Mouse (Mus musculus) midbrain, embryonic 10.5 days (tissue): ENCODE results near the gene Cspg5. TPM values are rescaled to one million over a fixed set of nuclear protein-coding genes. Genes with fewer than 3 reads are reported as not detected.

Experiments
- DNase-seq: peaks from one replicate; pipeline ENCODE4 v3.0.0-alpha.2; 2017; ENCODE audit warnings: low spot score
- H3K27ac ChIP-seq: fragments of 300-500 bp; sonication (generic); replicated peaks from 2 replicates; pipeline ENCODE4 v1.5.1; 2016; ENCODE audit warnings: mild to moderate bottlenecking
- H3K27me3 ChIP-seq: fragments of 300-500 bp; sonication (generic); 2 replicates; pipeline ENCODE4 v1.6.1; 2016; ENCODE audit warnings: low read depth, mild to moderate bottlenecking; ENCODE audit not compliant: poor library complexity, severe bottlenecking
- H3K36me3 ChIP-seq: fragments of 300-500 bp; sonication (generic); 2 replicates; pipeline ENCODE4 v1.6.1; 2016; ENCODE audit warnings: mild to moderate bottlenecking, moderate library complexity
- H3K4me1 ChIP-seq: fragments of 300-500 bp; sonication (generic); 2 replicates; pipeline ENCODE4 v1.6.1; 2016
- H3K4me3 ChIP-seq: fragments of 300-500 bp; sonication (generic); 2 replicates; pipeline ENCODE4 v1.5.1; 2016; ENCODE audit warnings: mild to moderate bottlenecking, moderate library complexity
- H3K9me3 ChIP-seq: fragments of 300-500 bp; sonication (generic); replicated peaks from 2 replicates; pipeline ENCODE4 v1.6.1; 2016; ENCODE audit warnings: mild to moderate bottlenecking
- WGBS: fragments of 180-500 bp; shearing (Covaris S2); methylation state at CpG from one replicate; pipeline ENCODE4 v1.1.7; 2016; 5-methylcytosine and 5-hydroxymethylcytosine counted together
- microRNA-seq: library from miRNA; unstranded; fragments of <30 nt; microRNA quantifications from one replicate; pipeline ENCODE4, GENCODE M21; 2017
- polyA plus RNA-seq: library from polyadenylated mRNA; unstranded; fragments of >200 nt; fragmentation: Nextera tagmentation; extraction: Ambion mirVana; gene quantifications from 2 replicates; pipeline ENCODE4 v1.2.1, GENCODE M21; 2016

Cspg5 gene
- polyA plus RNA-seq, 1 experiment from 2014 or later: 8.4 TPM

DNA sequence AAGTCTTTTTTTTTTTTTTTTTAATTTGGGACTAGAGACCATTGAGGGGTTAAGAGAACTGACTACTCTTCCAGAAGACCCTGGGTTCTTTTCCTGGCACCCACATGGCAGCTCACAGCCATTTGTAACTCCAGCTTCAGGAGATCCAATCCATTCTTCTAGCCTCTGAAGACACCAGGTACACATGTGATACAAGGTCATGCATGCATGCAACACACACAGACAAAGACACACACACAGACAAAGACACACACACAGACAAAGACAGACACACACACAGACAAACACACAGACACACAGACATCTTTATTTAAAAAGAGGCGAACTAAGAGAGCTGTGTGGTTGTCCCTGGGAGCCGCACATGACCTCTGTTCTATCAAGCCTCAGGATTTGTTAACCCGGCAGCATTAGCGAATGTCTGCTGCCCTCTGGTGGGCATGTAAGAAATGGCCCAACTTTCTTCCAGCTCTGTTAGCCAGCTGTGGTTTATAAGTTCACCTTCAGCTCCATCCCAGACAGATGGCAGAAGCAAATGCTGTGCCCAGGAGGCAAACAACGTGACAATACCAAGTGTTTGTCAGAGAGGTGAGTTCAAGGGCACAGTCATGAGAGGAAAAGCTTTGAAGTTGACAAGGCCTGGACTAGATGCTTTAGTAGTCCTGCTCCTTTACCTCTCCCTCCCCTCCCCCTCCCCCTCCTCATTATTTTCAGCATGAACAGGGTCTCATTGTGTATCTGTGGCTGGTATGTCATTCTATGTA, 53.5 kb downstream of the Cspg5 start:
- no peak overlapping the region for H3K4me3 ChIP-seq
- H3K9me3 ChIP-seq: peaks cover 13% of the 10 kb centered on the region
- no peaks in the 10 kb centered on the region for H3K27me3 ChIP-seq
- DNase-seq: peak; percentile 86
- H3K27ac ChIP-seq: peak overlapping the region; percentile 38; the same call in 1 of the 2 replicates
- H3K4me1 ChIP-seq: peaks cover 18% of the 10 kb centered on the region
- WGBS: 9% methylated on average over 5 of the region's 5 CpGs
- no peaks in the 10 kb centered on the region for H3K36me3 ChIP-seq

DNA sequence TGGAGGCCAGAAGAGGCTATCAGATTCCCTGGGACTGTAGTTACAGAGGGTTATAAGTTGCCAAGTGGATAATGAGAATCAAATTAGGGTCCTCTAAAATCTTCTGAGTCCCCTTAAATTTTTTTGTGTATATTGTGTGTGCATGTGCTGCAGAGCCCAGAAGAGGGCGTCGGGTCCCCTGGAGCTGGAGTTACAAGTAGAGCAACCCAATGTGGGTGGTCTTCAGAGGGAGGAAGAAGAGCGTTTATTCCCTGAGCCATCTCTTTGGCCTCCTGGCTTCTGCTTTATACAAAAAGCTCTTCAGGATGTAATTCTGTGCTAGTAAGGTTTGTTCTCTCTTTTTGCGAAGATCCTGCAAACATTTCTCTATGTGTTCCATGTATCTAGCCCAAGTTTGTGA, 60.9 kb downstream of the Cspg5 start:
- WGBS: 7% methylated on average over 4 of the region's 4 CpGs
- H3K9me3 ChIP-seq: peaks cover 11% of the 10 kb centered on the region
- peak overlapping the region; percentile 88 for H3K27ac ChIP-seq
- no peaks in the 10 kb centered on the region for H3K27me3 ChIP-seq
- peaks cover 10% of the 10 kb centered on the region for H3K36me3 ChIP-seq
- DNase-seq: peak; percentile 59
- peaks cover 19% of the 10 kb centered on the region for H3K4me1 ChIP-seq
- peak overlapping the region; percentile 56 for H3K4me3 ChIP-seq

- peak within 1 kb of the TSS; percentile 56 for H3K4me3 ChIP-seq
- peak; percentile 94 for DNase-seq
- peaks cover 19% of the 10 kb centered on the region for H3K4me1 ChIP-seq
- H3K36me3 ChIP-seq: peaks cover 16% of the 10 kb centered on the region
- H3K27me3 ChIP-seq: no peaks in the 10 kb centered on the region
- WGBS: under 1% methylated on average over 46 of the region's 46 CpGs
- peak within 1 kb of the TSS; percentile 88 for H3K27ac ChIP-seq
- peaks cover 11% of the 10 kb centered on the region for H3K9me3 ChIP-seq
These were observed 61.5 kb downstream of the Cspg5 start, which contains the start of gene Elp6 for GRCm38 (mm10) chr9:110304969-110305651. Gene Elp6 (plus strand): TSS chr9:110305173.

DNA sequence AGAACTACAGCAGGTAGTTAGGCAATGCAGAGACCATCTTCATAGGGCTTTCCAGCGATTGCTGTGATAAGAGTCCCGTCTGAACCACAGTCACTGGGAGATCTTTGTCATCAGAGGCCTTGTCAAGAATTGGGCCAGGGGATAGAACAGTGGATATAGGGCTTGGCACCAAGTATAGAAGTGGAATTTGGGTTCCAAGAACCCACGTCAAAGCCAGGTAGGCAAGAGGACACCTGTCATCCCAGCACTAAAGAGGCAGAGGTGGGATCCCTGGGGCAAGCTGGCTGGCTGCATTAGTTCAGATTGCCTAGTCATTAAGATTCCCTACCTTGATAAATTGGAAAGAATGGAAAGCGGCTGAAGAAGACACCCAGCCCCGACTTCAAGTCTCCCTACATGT, 62.8 kb downstream of the Cspg5 start:
- Histone ChIP-seq H3K27me3 (no peaks in the 10 kb centered on the region), H3K27ac (peak overlapping the region; percentile 88), H3K9me3 (peaks cover 8% of the 10 kb centered on the region), H3K4me1 (peaks cover 19% of the 10 kb centered on the region), H3K4me3 (peak overlapping the region; percentile 56), H3K36me3 (peaks cover 29% of the 10 kb centered on the region)
- no peak for DNase-seq
- 95% methylated on average over 5 of the region's 5 CpGs for WGBS

Small RNA genes within 50 kb of the gene (microRNA-seq; reads per million reads assigned to microRNA genes)
- 374 reads per million, percentile 66 among the genes with 10 or more reads in this experiment for gene Mir6236

Other genes starting within 250 kb of the Cspg5 start
- gene Smarcc1, start 126.1 kb upstream of the Cspg5 start, polyA plus RNA-seq: 180 and 185 TPM in 2 replicates
- 185 and 203 TPM in 2 replicates for gene Dhx30, start 126.0 kb upstream of the Cspg5 start, polyA plus RNA-seq
- 45.1 and 45.6 TPM in 2 replicates for gene Elp6, start 61.4 kb downstream of the Cspg5 start, polyA plus RNA-seq
- 38.7 and 40.3 TPM in 2 replicates for gene Scap, start 89.5 kb downstream of the Cspg5 start, polyA plus RNA-seq
- 14.2 and 16.6 TPM in 2 replicates for gene Ptpn23, start 164.4 kb downstream of the Cspg5 start, polyA plus RNA-seq
- 0.12 TPM in 1 of 2 replicates, not detected in the other for gene Ngp, start 176.0 kb downstream of the Cspg5 start, polyA plus RNA-seq
- gene Klhl18, start 232.9 kb downstream of the Cspg5 start, polyA plus RNA-seq: 9.1 and 10.8 TPM in 2 replicates
- 1.1 and 1.3 TPM in 2 replicates for gene Kif9, start 233.2 kb downstream of the Cspg5 start, polyA plus RNA-seq